Mouse (Mus musculus) liver, embryonic 13.5 days (tissue): ENCODE measurements around the gene Gm10521. TPM values are rescaled to one million over a fixed set of nuclear protein-coding genes. Genes with fewer than 3 reads are reported as not detected.

Source experiments
- ATAC-seq: fragments of 200-750 bp; cut with Nextera tagmentation; 2 replicates; pipeline ENCODE4 v1.8.0; 2017; ENCODE audit warnings: low read depth, mild to moderate bottlenecking, moderate number of reproducible peaks, moderate library complexity
- DNase-seq: peaks from one replicate; pipeline ENCODE4 v3.0.0; 2022
- H3K27ac ChIP-seq: fragments of 300-500 bp; sonication (generic); 2 replicates; pipeline ENCODE4 v1.5.1; 2015; ENCODE audit warnings: moderate library complexity, mild to moderate bottlenecking, inconsistent platforms
- H3K27me3 ChIP-seq: fragments of 300-500 bp; sonication (generic); 2 replicates; pipeline ENCODE4 v1.6.1; 2015; ENCODE audit warnings: mild to moderate bottlenecking, inconsistent platforms
- H3K36me3 ChIP-seq: fragments of 300-500 bp; sonication (generic); 2 replicates; pipeline ENCODE4 v1.6.1; 2015; ENCODE audit warnings: mild to moderate bottlenecking, inconsistent platforms
- H3K4me1 ChIP-seq: fragments of 300-500 bp; sonication (generic); replicated peaks from 2 replicates; pipeline ENCODE4 v1.6.1; 2015; ENCODE audit warnings: inconsistent platforms
- H3K4me2 ChIP-seq: fragments of 300-500 bp; sonication (generic); 2 replicates; pipeline ENCODE4 v1.6.1; 2015; ENCODE audit warnings: inconsistent platforms, mild to moderate bottlenecking, moderate library complexity
- H3K4me3 ChIP-seq: fragments of 300-500 bp; sonication (generic); replicated peaks from 2 replicates; pipeline ENCODE4 v1.5.1; 2015; ENCODE audit warnings: mild to moderate bottlenecking, inconsistent platforms
- H3K9ac ChIP-seq: fragments of 300-500 bp; sonication (generic); 2 replicates; pipeline ENCODE4 v1.6.1; 2015; ENCODE audit warnings: mild to moderate bottlenecking, inconsistent platforms
- H3K9me3 ChIP-seq: fragments of 300-500 bp; sonication (generic); replicated peaks from 2 replicates; pipeline ENCODE4 v1.6.1; 2016; ENCODE audit warnings: inconsistent platforms
- WGBS: fragments of 180-500 bp; shearing (Covaris S2); methylation state at CpG from one replicate; pipeline ENCODE4 v1.1.7; 2015; ENCODE audit not compliant: insufficient replicate concordance; 5-methylcytosine and 5-hydroxymethylcytosine counted together
- polyA plus RNA-seq: library from polyadenylated mRNA; unstranded; fragments of >200 nt; fragmentation: Nextera tagmentation; extraction: Ambion mirVana; gene quantifications from 2 replicates; pipeline ENCODE4 v1.2.1, GENCODE M21; 2015

The Gm10521 gene
- polyA plus RNA-seq, 1 experiment from 2014 or later: not detected

GRCm38 (mm10) chr1:171919901-171920510, 24.5 kb downstream of the Gm10521 start:
- ATAC-seq (no peak), DNase-seq (no peak)
- H3K9me3 ChIP-seq: no peaks in the 10 kb centered on the region
- H3K4me1 ChIP-seq: no peaks in the 10 kb centered on the region; the same call in 1 of the 2 replicates
- H3K27ac ChIP-seq: no peak overlapping the region
- H3K4me2 ChIP-seq: no peak overlapping the region
- WGBS: 59% methylated on average over 6 of the region's 6 CpGs
- no peaks in the 10 kb centered on the region for H3K27me3 ChIP-seq
- H3K9ac ChIP-seq: no peak overlapping the region
- H3K4me3 ChIP-seq: no peak overlapping the region
- H3K36me3 ChIP-seq: no peaks in the 10 kb centered on the region

GRCm38 (mm10) chr1:171920989-171921621, 25.6 kb downstream of the Gm10521 start:
- no peaks in the 10 kb centered on the region for H3K36me3 ChIP-seq
- DNase-seq (no peak), ATAC-seq (no peak)
- H3K4me3 ChIP-seq: no peak overlapping the region
- H3K9me3 ChIP-seq: no peaks in the 10 kb centered on the region
- no peaks in the 10 kb centered on the region; the same call in 1 of the 2 replicates for H3K4me1 ChIP-seq
- no peaks in the 10 kb centered on the region for H3K27me3 ChIP-seq
- no peak overlapping the region for H3K9ac ChIP-seq
- H3K27ac ChIP-seq: no peak overlapping the region
- 20% methylated on average over 9 of the region's 9 CpGs for WGBS
- no peak overlapping the region for H3K4me2 ChIP-seq

- H3K4me1 ChIP-seq: no peaks in the 10 kb centered on the region; the same call in 1 of the 2 replicates
- no peaks in the 10 kb centered on the region for H3K36me3 ChIP-seq
- H3K4me3 ChIP-seq: no peak overlapping the region
- ATAC-seq (no peak), DNase-seq (no peak)
- no peak overlapping the region for H3K9ac ChIP-seq
- no peaks in the 10 kb centered on the region for H3K9me3 ChIP-seq
- H3K27me3 ChIP-seq: no peaks in the 10 kb centered on the region
- WGBS: 64% methylated on average over 2 of the region's 2 CpGs
- no peak overlapping the region for H3K27ac ChIP-seq
- H3K4me2 ChIP-seq: no peak overlapping the region
Measured at GRCm38 (mm10) chr1:171921641-171922040, 26.2 kb downstream of the Gm10521 start.

GRCm38 (mm10) chr1:171922844-171923243, 27.4 kb downstream of the Gm10521 start:
- 65% methylated on average over 5 of the region's 5 CpGs for WGBS
- no peak overlapping the region for H3K4me2 ChIP-seq
- no peak for DNase-seq
- H3K4me3 ChIP-seq: no peak overlapping the region
- H3K9me3 ChIP-seq: no peaks in the 10 kb centered on the region
- H3K27ac ChIP-seq: no peak overlapping the region
- no peak overlapping the region for H3K9ac ChIP-seq
- no peaks in the 10 kb centered on the region for H3K36me3 ChIP-seq
- H3K27me3 ChIP-seq: no peaks in the 10 kb centered on the region
- no peak for ATAC-seq
- H3K4me1 ChIP-seq: no peaks in the 10 kb centered on the region; the same call in 1 of the 2 replicates

- DNase-seq: no peak
- Histone ChIP-seq H3K9ac (no peak overlapping the region), H3K27me3 (no peaks in the 10 kb centered on the region), H3K36me3 (no peaks in the 10 kb centered on the region), H3K4me2 (no peak overlapping the region), H3K4me3 (no peak overlapping the region), H3K4me1 (no peaks in the 10 kb centered on the region; the same call in 1 of the 2 replicates), H3K27ac (no peak overlapping the region), H3K9me3 (no peaks in the 10 kb centered on the region)
- WGBS: 63% methylated on average over 3 of the region's 3 CpGs
- ATAC-seq: no peak
Measured at GRCm38 (mm10) chr1:171924900-171925299, 29.4 kb downstream of the Gm10521 start.

GRCm38 (mm10) chr1:171933851-171934250, 38.4 kb downstream of the Gm10521 start:
- no peaks in the 10 kb centered on the region for H3K4me1 ChIP-seq
- ATAC-seq: no peak
- no peak for DNase-seq
- no peaks in the 10 kb centered on the region for H3K36me3 ChIP-seq
- no peak overlapping the region for H3K27ac ChIP-seq
- H3K27me3 ChIP-seq: no peaks in the 10 kb centered on the region
- H3K9ac ChIP-seq: no peak overlapping the region
- H3K4me3 ChIP-seq: no peak overlapping the region
- no peak overlapping the region for H3K4me2 ChIP-seq
- WGBS: 46% methylated on average over 3 of the region's 3 CpGs
- H3K9me3 ChIP-seq: no peaks in the 10 kb centered on the region

GRCm38 (mm10) chr1:171938952-171939948, 43.8 kb downstream of the Gm10521 start:
- no peaks in the 10 kb centered on the region for H3K4me1 ChIP-seq
- H3K9me3 ChIP-seq: no peaks in the 10 kb centered on the region
- WGBS: 51% methylated on average over 14 of the region's 14 CpGs
- no peak overlapping the region for H3K27ac ChIP-seq
- H3K4me2 ChIP-seq: no peak overlapping the region
- no peak overlapping the region for H3K9ac ChIP-seq
- no peaks in the 10 kb centered on the region for H3K27me3 ChIP-seq
- no peaks in the 10 kb centered on the region for H3K36me3 ChIP-seq
- H3K4me3 ChIP-seq: no peak overlapping the region
- DNase-seq (no peak), ATAC-seq (no peak)

GRCm38 (mm10) chr1:171940626-171941025, 45.2 kb downstream of the Gm10521 start:
- Histone ChIP-seq H3K9me3 (no peaks in the 10 kb centered on the region), H3K27ac (no peak overlapping the region), H3K4me3 (no peak overlapping the region), H3K36me3 (no peaks in the 10 kb centered on the region), H3K9ac (no peak overlapping the region), H3K27me3 (no peaks in the 10 kb centered on the region), H3K4me1 (no peaks in the 10 kb centered on the region), H3K4me2 (no peak overlapping the region)
- DNase-seq (no peak), ATAC-seq (no peak)
- WGBS: 65% methylated on average over 6 of the region's 6 CpGs

GRCm38 (mm10) chr1:171946447-171946995, 51.1 kb downstream of the Gm10521 start:
- ATAC-seq: no peak
- no peak for DNase-seq
- Histone ChIP-seq H3K27me3 (no peaks in the 10 kb centered on the region), H3K36me3 (no peaks in the 10 kb centered on the region), H3K4me1 (no peaks in the 10 kb centered on the region), H3K4me2 (no peak overlapping the region), H3K9me3 (no peaks in the 10 kb centered on the region), H3K27ac (no peak overlapping the region), H3K4me3 (no peak overlapping the region), H3K9ac (no peak overlapping the region)
- 54% methylated on average over 6 of the region's 6 CpGs for WGBS
